Mouse (Mus musculus) brain, adult 2 months (tissue): ENCODE measurements around the gene Smap1.

ENCODE experiments used
- DNase-seq: peaks from one replicate; pipeline ENCODE4 v3.0.0; 2011; ENCODE audit warnings: low read depth, low spot score

Smap1 gene

DNA sequence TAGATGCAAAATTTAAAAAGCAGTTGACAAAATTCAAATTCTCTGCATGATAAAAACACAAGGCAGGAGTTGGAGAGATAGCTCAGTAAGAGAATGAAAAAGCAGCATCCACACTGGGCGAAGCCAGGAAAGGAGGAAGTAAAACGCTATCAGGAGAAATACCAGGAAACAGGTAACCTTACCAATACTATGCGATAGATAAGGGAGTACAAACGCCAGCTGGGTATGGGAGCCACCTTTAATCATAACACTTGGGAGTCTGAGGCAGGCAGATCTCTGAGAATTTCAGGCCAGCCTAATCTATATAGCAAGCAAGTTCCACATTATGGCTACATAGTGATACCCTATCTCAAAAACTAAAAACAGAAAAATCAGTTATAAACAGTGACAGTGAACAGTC, 85.5 kb downstream of the Smap1 start:
- no peak for DNase-seq

DNA sequence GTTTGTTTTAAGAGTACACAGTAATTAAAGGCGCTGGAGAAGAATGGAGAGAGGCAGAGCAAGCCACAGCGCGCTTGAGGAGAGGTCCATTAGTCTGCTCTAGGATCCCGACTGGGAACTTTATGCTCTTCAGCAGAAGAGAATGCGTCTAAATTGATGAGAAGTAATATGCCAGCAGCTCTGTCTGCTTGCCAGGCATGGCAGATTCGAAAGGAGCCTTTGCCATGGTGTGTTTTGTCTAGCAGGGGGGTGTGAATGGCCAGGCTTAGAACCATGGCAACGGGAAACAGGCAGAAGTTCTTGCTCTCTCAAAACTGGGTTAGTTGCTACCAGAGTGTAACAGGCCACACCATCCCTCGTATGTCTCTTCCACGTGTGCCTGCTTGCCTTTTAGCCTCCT, 87.3 kb downstream of the Smap1 start:
- peak; percentile 62 for DNase-seq

DNA sequence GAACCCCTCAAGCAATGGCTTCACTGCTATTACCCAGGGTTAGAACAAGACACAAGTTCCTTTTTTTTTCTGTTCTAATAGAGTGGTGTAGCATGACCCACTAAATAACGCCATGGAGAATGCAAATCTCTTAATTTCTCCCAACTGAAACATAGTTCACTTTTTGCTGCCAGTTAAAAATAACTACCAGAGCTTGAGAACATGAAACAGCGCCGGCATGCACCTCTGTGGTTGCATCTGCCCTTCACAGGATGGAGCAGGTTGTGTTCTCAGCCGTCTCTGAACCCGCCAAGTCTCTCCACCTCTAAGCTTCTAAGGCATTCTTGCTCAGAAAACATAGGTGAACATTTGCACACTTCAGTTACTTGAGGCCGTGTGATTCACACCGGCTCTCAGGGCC, 87.9 kb downstream of the Smap1 start:
- no peak for DNase-seq

DNA sequence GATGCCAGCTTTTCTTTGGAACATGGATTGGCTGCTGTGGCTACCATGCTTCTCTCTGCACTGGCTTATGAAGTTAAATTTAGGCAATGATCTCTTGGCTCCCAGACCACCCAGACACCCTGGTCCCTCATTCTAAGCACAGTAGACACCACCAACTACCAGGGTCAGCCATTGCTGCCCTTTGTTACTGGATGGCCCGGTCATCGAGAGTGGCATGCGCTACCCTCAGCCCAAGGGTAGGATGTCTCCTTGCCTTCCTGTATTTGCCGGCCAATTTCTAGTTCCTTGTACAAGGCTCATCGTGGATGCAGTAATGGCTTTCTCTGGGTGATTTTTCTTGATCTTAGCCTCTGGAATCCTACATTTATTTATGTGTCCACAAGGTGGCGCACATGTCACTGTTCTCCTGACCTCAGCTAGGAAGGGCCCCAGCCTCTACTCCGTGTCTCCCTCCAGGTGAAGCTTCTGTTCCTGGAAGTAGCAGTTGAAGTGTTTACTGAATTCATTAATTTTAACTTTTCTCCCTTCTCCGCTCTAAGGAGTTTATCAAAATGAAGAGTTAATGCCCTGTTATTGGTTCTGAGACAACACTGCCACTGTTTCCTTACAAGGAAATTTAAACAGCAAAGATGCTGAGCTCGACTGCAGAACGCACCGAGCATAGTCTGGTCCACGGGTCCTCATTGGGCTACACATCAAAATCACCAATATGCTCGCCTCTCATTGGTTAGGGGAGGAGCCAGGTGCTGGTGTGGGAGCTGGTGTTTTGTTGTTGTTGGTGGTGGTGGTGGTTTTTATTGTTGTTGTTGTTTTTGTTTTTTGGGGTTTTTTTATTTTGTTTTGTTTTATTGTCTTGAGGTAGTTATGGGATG, 95.0 kb downstream of the Smap1 start:
- peak; percentile 86 for DNase-seq

DNA sequence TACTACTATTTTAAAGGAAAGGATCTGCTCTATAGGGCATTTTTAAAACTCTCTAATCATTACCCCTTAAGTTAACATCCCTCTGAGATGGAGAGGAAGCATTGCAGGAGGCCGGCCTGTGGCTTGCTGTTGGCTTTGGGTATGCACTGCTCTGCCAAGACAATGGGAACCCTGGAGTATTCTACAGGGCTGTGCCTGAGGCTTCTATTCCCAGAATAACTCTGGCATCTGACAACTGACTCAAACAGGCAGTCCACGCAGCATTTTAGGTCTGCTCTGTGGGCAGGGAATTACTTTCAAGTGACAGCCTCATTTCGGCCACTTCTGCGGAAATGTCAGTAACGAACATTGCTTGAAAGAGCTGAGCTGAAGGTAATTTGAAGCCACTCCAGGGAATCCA, 100.5 kb downstream of the Smap1 start:
- DNase-seq: peak; percentile 93

DNA sequence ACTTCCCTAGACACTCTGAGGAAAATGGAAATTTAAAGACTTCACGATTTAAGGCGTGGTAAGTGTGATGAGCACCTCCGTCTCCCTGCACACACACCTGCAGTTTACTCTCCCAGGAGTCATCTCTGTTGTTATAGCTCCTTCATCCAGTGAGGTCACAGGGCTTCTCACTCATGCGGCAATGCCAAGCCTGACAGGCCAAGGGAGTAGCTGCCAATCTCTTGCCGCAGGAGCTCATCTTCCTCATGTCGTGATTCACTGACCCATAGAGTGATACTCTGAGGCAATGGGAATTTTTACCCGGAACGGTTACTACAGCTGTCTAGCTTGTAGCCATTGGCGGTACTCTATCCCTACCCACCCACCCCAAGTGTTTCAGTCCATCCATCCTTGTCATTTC, 123.8 kb downstream of the Smap1 start:
- no peak for DNase-seq
